Mouse (Mus musculus): Measurements from ENCODE around the gene Apc2. TPM values are rescaled to one million over a fixed set of nuclear protein-coding genes. Genes with fewer than 3 reads are reported as not detected.
"Not testable (repeated sequence)": the region's sequence is repeated elsewhere in the genome, so short reads cannot be mapped to it uniquely, and the experiment has no call there.

Gene Apc2
- total and polyA plus RNA-seq, 3 experiments = 2.3 to 2.6 (median 2.4) TPM

- no peak overlapping the region for H3K4me3 ChIP-seq
- 29% methylated on average over 16 of the region's 16 CpGs for WGBS
- no peaks in the 10 kb centered on the region for H3K79me2 ChIP-seq (replicated peaks; ENCODE audit: control insufficient read depth, insufficient read depth, low read length)
- DNase-seq = no peak
- H3K27me3 ChIP-seq (ENCODE audit: control insufficient read depth, insufficient read depth, low read length) = peaks cover 6% of the 10 kb centered on the region; the same call in 1 of the 2 replicates
- H3K36me3 ChIP-seq (ENCODE audit: control insufficient read depth, insufficient read depth, low read length) = peaks cover 3% of the 10 kb centered on the region; the same call in 1 of the 2 replicates
- no peak overlapping the region for H3K9ac ChIP-seq (ENCODE audit: low read depth, low read length)
- peaks cover 13% of the 10 kb centered on the region for H3K4me1 ChIP-seq (ENCODE audit: control insufficient read depth, insufficient read depth, low read length)
- intact Hi-C loops (cut with DNase I) = no loop called here
- no peak for TF ChIP-seq POLR2A (IDR thresholded peaks at IDR 0.05; ENCODE audit: insufficient read depth, low read depth, low read length)
- peak overlapping the region; percentile 77 for H3K27ac ChIP-seq
Measured at GRCm38 (mm10) chr10:80345122-80345521, 49.3 kb downstream of the Apc2 start.

GRCm38 (mm10) chr10:80345929-80346328 is 50.2 kb downstream of the Apc2 start:
- H3K36me3 ChIP-seq (ENCODE audit: control insufficient read depth, insufficient read depth, low read length); H3K9ac ChIP-seq (ENCODE audit: low read depth, low read length); H3K79me2 ChIP-seq (replicated peaks; ENCODE audit: control insufficient read depth, insufficient read depth, low read length); H3K27ac ChIP-seq; H3K4me3 ChIP-seq; H3K4me1 ChIP-seq (ENCODE audit: control insufficient read depth, insufficient read depth, low read length); H3K27me3 ChIP-seq (ENCODE audit: control insufficient read depth, insufficient read depth, low read length); intact Hi-C loops (cut with DNase I); DNase-seq: not testable (repeated sequence)
- 85% methylated on average over 6 of the region's 6 CpGs for WGBS

GRCm38 (mm10) chr10:80347514-80347967 is 51.8 kb downstream of the Apc2 start:
- Histone ChIP-seq H3K27me3 (ENCODE audit: control insufficient read depth, insufficient read depth, low read length) (no peaks in the 10 kb centered on the region), H3K4me3 (peak overlapping the region; percentile 57), H3K79me2 (replicated peaks; ENCODE audit: control insufficient read depth, insufficient read depth, low read length) (no peaks in the 10 kb centered on the region), H3K27ac (peak overlapping the region; percentile 93), H3K9ac (ENCODE audit: low read depth, low read length) (peak overlapping the region; percentile 68), H3K4me1 (ENCODE audit: control insufficient read depth, insufficient read depth, low read length) (peaks cover 6% of the 10 kb centered on the region), H3K36me3 (ENCODE audit: control insufficient read depth, insufficient read depth, low read length) (peaks cover 3% of the 10 kb centered on the region; the same call in 1 of the 2 replicates)
- peak; percentile 68 to 69 for DNase-seq
- intact Hi-C loops (cut with DNase I) = loop anchor here (1.0 kb wide), 1 partner anchor 52 kb away; the partner anchor contains the start of gene Apc2
- TF ChIP-seq POLR2A (IDR thresholded peaks at IDR 0.05; ENCODE audit: insufficient read depth, low read depth, low read length) (peak; percentile 33; the same call in 1 of the 2 replicates), EP300 (IDR thresholded peaks at IDR 0.05; ENCODE audit: insufficient read depth, low read depth, low read length) (0 out of 2 replicates have a peak, but pooled peaks have one; percentile 32), CTCF (IDR thresholded peaks at IDR 0.05) (no peak)
- 4% methylated on average over 17 of the region's 17 CpGs for WGBS

DNA sequence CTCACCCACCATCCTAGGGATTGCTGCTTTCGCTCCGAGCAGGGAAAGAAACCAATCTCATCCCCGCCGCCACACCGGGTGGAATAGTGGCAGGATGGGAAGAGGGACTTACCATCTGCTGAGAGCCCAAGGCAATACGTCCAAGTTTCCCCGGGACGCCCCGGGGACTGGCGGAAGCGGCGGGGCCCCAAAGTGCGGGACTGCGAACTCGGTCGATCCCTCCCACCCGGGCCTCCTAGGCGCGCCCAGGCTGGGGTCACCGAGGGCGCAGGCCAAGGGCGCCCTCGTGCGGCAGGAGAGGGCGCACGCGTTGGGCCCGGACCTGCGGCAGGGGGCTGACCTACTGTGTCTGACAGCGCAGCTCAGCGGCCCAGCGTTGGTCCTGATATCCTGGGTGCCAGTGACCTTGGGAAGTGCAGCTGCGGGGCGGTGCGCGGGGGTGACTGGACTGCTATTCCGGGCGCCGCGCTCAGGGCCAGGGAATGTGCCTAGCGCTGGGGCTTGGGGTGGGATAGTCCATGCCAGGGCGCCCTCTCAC is 52.5 kb downstream of the Apc2 start, which contains the start of gene Adamtsl5:
Gene Adamtsl5, minus strand, starts transcription at position 169 of the 538 bp plus-strand sequence.
- DNase-seq = peak; percentile 88
- H3K79me2 ChIP-seq (replicated peaks; ENCODE audit: control insufficient read depth, insufficient read depth, low read length) = no peaks in the 10 kb centered on the region
- H3K27ac ChIP-seq = peak within 1 kb of the TSS; percentile 93
- H3K9ac ChIP-seq (ENCODE audit: low read depth, low read length) = peak within 1 kb of the TSS; percentile 68
- H3K4me1 ChIP-seq (ENCODE audit: control insufficient read depth, insufficient read depth, low read length) = peaks cover 5% of the 10 kb centered on the region; the same call in 1 of the 2 replicates
- intact Hi-C loops (cut with DNase I) = loop anchor here (1.0 kb wide), 1 partner anchor 172 kb away; no protein-coding TSS in a partner anchor
- H3K36me3 ChIP-seq (ENCODE audit: control insufficient read depth, insufficient read depth, low read length) = peaks cover 3% of the 10 kb centered on the region; the same call in 1 of the 2 replicates
- TF ChIP-seq EP300 (IDR thresholded peaks at IDR 0.05; ENCODE audit: insufficient read depth, low read depth, low read length) (no peak), CTCF (IDR thresholded peaks at IDR 0.05) (peak; percentile 99), POLR2A (IDR thresholded peaks at IDR 0.05; ENCODE audit: insufficient read depth, low read depth, low read length) (peak; percentile 73)
- H3K4me3 ChIP-seq = peak within 1 kb of the TSS; percentile 57
- under 1% methylated on average over 42 of the region's 42 CpGs for WGBS
- H3K27me3 ChIP-seq (ENCODE audit: control insufficient read depth, insufficient read depth, low read length) = no peaks in the 10 kb centered on the region

GRCm38 (mm10) chr10:80348981-80349380 is 53.2 kb downstream of the Apc2 start:
- no peak overlapping the region for H3K9ac ChIP-seq (ENCODE audit: low read depth, low read length)
- intact Hi-C loops (cut with DNase I) = loop anchor here (1.0 kb wide), 1 partner anchor 173 kb away; no protein-coding TSS in a partner anchor

DNA sequence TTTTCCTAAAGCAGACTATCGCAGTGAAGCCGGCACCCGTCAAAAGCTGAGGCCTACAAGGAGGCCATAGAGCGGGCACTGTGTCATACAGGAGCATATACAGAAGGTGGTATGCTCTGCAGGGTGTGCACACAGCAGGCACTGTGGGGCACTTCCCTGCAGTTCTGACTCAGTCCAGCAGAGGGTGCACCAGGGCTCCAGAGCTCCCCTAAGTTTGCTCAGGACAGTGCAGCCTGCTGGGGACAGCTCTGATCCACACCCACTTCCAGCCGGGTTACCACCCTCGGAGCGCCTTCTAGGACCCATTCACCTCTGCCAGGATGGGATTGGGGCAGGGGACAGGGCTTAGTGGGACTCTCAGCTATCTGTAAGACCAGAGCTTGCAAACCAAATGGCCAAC is 54.5 kb downstream of the Apc2 start:
- peak; percentile 83 to 92 for DNase-seq
- H3K36me3 ChIP-seq (ENCODE audit: control insufficient read depth, insufficient read depth, low read length) = no peaks in the 10 kb centered on the region
- 3% methylated on average over 7 of the region's 7 CpGs for WGBS
- H3K4me3 ChIP-seq = no peak overlapping the region
- no peaks in the 10 kb centered on the region for H3K4me1 ChIP-seq (ENCODE audit: control insufficient read depth, insufficient read depth, low read length)
- H3K27ac ChIP-seq = no peak overlapping the region
- TF ChIP-seq CTCF (IDR thresholded peaks at IDR 0.05) = peak; percentile 98
- no peak for TF ChIP-seq POLR2A (IDR thresholded peaks at IDR 0.05; ENCODE audit: insufficient read depth, low read depth, low read length)
- peak; percentile 56; the same call in 1 of the 2 replicates for TF ChIP-seq EP300 (IDR thresholded peaks at IDR 0.05; ENCODE audit: insufficient read depth, low read depth, low read length)
- no peak overlapping the region for H3K9ac ChIP-seq (ENCODE audit: low read depth, low read length)
- H3K27me3 ChIP-seq (ENCODE audit: control insufficient read depth, insufficient read depth, low read length) = no peaks in the 10 kb centered on the region
- no peaks in the 10 kb centered on the region for H3K79me2 ChIP-seq (replicated peaks; ENCODE audit: control insufficient read depth, insufficient read depth, low read length)
- intact Hi-C loops (cut with DNase I) = loop anchor here (1.0 kb wide), 1 partner anchor 24 kb away; no protein-coding TSS in a partner anchor

More at GRCm38 (mm10) chr10:80348981-80349380, 53.2 kb downstream of the Apc2 start:
- 22% methylated on average over 26 of the region's 26 CpGs for WGBS
- Histone ChIP-seq H3K79me2 (replicated peaks; ENCODE audit: control insufficient read depth, insufficient read depth, low read length) (no peaks in the 10 kb centered on the region), H3K36me3 (ENCODE audit: control insufficient read depth, insufficient read depth, low read length) (peaks cover 3% of the 10 kb centered on the region; the same call in 1 of the 2 replicates), H3K4me1 (ENCODE audit: control insufficient read depth, insufficient read depth, low read length) (peaks cover 4% of the 10 kb centered on the region; the same call in 1 of the 2 replicates), H3K27me3 (ENCODE audit: control insufficient read depth, insufficient read depth, low read length) (no peaks in the 10 kb centered on the region), H3K27ac (peak overlapping the region; percentile 93), H3K4me3 (no peak overlapping the region)
- TF ChIP-seq CTCF (IDR thresholded peaks at IDR 0.05) = no peak
- DNase-seq = peak; percentile 53 to 57
